Mouse (Mus musculus): ENCODE measurements around the gene Prrt3.

Prrt3 gene

DNA sequence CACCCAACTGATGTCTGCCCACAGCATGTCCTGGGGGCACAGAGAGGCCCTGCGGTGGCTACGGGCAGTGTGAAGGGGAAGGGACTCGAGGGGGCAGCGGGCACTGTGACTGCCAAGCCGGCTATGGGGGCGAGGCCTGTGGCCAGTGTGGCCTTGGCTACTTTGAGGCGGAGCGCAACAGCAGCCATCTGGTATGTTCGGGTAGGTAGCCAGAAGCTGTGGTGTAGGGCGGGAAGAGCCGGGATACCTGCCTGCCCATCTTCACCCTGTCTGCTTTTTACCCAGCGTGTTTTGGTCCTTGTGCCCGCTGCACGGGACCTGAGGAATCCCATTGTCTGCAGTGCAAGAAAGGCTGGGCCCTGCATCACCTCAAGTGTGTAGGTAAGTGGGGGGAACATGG lies 12.3 kb downstream of the Prrt3 start:
- no peak for DNase-seq (ENCODE audit: low spot score)

DNA sequence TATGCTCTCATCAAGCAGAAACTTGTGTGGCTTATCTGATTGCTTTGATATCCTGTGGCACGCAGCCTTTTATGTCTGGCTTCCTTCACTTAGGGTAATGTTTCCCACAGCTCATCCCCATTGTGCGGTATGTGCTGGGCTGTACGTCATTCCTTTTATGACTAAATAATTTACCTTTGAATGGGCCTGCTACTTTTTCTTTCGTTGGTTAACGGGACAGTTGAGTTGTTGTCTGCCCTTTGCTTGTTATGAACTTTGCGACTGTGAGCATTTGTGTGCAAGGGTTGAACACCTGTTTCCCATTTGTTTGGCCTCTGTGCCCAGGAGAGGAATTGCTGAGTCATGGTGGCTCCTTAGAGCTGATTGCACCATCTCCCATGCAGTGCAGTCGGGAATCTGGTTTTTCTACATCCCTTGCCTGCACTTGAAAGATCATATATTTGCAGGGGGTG lies 14.6 kb downstream of the Prrt3 start:
- DNase-seq (ENCODE audit: low spot score) = peak; percentile 62

GRCm38 (mm10) chr6:113483729-113484128 lies 18.0 kb downstream of the Prrt3 start:
- no peak for DNase-seq (ENCODE audit: low spot score)

GRCm38 (mm10) chr6:113483100-113483615 lies 18.6 kb downstream of the Prrt3 start, which contains the start of gene Creld1:
Gene Creld1, plus strand, starts transcription at chr6:113483297.
- DNase-seq (ENCODE audit: low spot score) = peak; percentile 96

- DNase-seq (ENCODE audit: low spot score) = no peak
Observed at GRCm38 (mm10) chr6:113482477-113483099, 19.1 kb downstream of the Prrt3 start.

- peak; percentile 86 for DNase-seq (ENCODE audit: low spot score)
Observed at GRCm38 (mm10) chr6:113480555-113481373, 21.0 kb downstream of the Prrt3 start.

GRCm38 (mm10) chr6:113478906-113479305 lies 22.8 kb downstream of the Prrt3 start:
- no peak for DNase-seq (ENCODE audit: low spot score)

GRCm38 (mm10) chr6:113477353-113477752 lies 24.4 kb downstream of the Prrt3 start:
- no peak for DNase-seq (ENCODE audit: low spot score)

- no peak for DNase-seq (ENCODE audit: low spot score)
Observed at GRCm38 (mm10) chr6:113473715-113474114, 28.0 kb downstream of the Prrt3 start.

DNA sequence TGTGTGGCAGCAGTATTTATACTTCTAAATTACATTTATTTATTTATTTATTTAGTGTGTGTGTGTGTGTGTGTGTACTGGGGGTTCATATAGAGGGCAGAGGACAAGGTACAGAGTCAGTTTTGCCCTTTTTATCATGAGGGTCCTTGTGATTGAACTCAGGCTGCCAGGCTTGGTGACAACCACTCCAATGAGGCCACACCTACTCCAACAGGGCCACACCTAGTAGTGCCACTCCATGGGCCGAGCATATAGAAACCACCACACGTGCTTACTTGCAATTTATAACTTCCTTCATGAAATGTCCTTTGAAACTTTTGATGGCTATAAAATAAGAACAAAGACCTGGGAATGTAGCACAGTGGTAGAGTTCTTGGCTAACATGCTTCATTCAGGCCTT lies 28.5 kb downstream of the Prrt3 start:
- DNase-seq (ENCODE audit: low spot score) = no peak

DNA sequence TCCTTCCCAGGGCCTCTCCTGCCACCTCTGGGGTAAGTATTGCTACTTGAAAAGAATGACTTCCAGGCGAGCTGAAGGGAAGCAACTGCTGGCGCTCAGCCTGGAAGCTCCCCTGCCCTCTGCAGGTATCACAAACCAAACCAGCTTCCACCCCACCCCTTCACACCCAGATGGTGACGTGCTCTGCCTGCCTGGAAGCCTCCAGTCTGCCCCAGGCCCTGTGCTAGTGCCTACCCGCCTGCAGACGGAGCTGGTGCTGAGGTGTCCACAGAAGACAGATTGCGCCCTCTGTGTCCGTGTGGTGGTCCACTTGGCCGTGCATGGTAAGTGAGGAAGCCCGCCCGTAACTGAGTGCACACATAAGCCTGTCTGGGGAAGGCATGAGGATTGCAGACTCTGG lies 29.7 kb downstream of the Prrt3 start:
- peak; percentile 65 for DNase-seq (ENCODE audit: low spot score)

- peak; percentile 77 for DNase-seq (ENCODE audit: low spot score)
Observed at GRCm38 (mm10) chr6:113471297-113471936, 30.3 kb downstream of the Prrt3 start, which contains the start of gene Il17rc. Gene Il17rc, plus strand, starts transcription at chr6:113471427.

GRCm38 (mm10) chr6:113469432-113469831 lies 32.3 kb downstream of the Prrt3 start:
- peak; percentile 84 for DNase-seq (ENCODE audit: low spot score)

- peak; percentile 78 for DNase-seq (ENCODE audit: low spot score)
Observed at GRCm38 (mm10) chr6:113469021-113469420, 32.7 kb downstream of the Prrt3 start.

GRCm38 (mm10) chr6:113468512-113468911 lies 33.2 kb downstream of the Prrt3 start:
- DNase-seq (ENCODE audit: low spot score) = no peak

DNA sequence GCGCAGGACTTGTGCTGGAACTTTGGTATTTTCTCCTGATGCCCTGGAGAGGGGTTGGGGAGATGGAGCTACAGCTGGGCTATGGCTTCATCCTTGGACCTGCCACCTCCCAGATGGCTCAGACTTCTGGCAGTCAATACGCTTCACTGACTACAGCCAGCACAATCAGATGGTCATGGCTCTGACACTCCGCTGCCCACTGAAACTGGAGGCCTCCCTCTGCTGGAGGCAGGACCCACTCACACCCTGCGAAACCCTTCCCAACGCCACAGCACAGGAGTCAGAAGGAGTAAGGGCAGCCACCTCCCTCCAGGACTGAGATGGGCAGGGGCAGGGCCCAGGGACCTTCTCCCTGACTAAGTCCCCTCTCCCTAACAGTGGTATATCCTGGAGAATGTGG lies 36.1 kb downstream of the Prrt3 start:
- no peak for DNase-seq (ENCODE audit: low spot score)

- no peak for DNase-seq (ENCODE audit: low spot score)
Observed at GRCm38 (mm10) chr6:113464040-113464439, 37.7 kb downstream of the Prrt3 start.

- DNase-seq (ENCODE audit: low spot score) = peak; percentile 85
Observed at GRCm38 (mm10) chr6:113458635-113459034, 43.1 kb downstream of the Prrt3 start.

DNA sequence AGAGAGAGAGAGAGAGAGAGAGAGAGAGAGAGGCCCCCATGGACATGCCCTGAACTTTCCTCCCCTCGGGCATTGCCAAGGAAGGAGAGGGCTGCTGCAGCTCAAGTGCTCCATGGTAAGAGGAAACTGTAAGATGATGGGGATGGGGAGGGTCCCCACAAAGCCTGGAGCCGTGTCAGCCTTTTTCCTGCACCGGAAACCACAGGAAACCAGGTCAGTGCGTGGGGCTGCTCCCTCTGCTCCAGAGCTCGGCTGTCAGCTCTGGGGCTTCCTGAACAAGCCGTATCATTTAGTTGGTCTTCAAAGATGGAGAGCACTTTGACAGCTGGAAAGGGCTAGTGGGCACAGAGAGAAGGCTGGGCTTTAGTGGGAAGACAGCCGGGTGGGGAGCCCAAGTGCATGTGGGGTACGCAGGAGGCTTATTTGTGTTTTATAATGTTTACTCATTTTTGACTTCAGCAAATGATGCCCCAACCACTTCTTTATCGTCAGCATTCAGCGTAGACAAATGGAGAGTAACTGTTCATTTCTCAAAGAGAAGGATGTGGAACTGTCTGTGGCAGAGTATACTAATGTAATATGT lies 43.7 kb downstream of the Prrt3 start, which contains the start of gene Il17re:
Il17re (plus strand) TSS at position 533 of the 583 bp plus-strand sequence.
- DNase-seq (ENCODE audit: low spot score) = no peak

DNA sequence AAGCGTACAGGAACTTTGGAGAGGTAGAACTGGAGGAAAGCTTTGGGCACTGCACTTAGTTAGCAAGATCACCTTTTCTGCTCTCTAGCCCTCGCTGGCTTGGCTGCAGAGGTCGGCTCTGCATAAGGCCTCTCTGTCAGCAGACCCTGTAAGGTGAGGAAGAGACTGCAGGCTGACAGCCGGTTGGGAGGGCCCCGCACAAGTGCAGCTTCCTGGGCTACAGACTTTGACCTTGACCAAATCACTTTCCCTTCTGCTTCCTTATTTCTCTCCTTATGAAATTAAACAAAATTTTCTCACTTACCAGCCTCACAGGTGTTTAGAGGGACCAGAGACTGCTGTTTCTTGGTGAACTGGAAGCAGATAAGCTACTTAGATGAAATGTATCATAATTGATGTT lies 46.7 kb downstream of the Prrt3 start:
- DNase-seq (ENCODE audit: low spot score) = no peak

DNA sequence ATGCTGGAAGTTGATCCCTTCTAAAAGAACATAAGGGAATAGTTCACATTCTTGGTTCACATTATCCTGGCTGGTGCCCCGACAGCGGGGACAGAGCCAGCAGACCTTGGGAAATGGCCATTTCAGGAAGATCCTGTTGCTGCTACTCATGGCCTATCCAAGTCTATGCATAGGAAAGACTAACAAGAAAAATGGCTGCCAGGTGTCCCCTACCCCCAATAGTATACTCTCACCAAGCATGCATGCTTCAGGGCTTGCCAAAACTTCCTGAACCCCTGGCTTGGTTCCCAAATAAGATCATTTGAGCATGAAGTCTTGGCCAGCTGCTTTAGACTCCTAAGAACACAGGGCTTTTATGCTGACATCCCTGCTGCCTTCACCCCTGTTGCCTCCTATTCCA lies 49.9 kb downstream of the Prrt3 start:
- DNase-seq (ENCODE audit: low spot score) = no peak

DNA sequence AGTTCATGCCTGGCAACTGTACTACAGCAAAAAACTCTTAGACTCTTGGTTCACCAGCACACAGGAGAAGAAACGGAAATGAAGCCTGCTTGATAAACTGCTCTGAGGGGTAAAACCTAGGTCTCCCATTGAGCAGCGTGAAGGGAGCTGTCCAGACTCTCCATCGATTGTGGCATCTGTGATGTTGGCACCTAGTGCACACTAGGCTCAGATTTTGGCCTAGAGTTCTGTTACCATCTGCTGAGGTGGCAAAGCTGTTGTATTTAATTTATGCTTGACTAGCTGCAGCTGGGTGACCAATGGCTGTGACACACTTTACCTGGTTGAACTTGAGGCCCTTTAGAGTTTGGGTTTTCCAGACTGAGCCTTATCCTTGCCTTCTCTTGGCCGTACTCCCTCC lies 54.1 kb downstream of the Prrt3 start:
- no peak for DNase-seq (ENCODE audit: low spot score)
